Mouse (Mus musculus) kidney, embryonic 14.5 days (tissue): ENCODE measurements around the gene Mroh3. TPM values are rescaled to one million over a fixed set of nuclear protein-coding genes. Genes with fewer than 3 reads are reported as not detected.

ENCODE experiments used
- ATAC-seq: fragments of 200-750 bp; cut with Nextera tagmentation; 2 replicates; pipeline ENCODE4 v1.8.0; 2017; ENCODE audit warnings: moderate number of reproducible peaks, mild to moderate bottlenecking, moderate TSS enrichment, moderate library complexity; ENCODE audit not compliant: low FRiP score, low TSS enrichment
- H3K27ac ChIP-seq: fragments of 300-500 bp; sonication (generic); 2 replicates; pipeline ENCODE4 v1.5.1; 2014; ENCODE audit warnings: low read depth, mild to moderate bottlenecking, low read length, moderate library complexity, mixed read lengths
- H3K27me3 ChIP-seq: fragments of 300-500 bp; sonication (generic); 2 replicates; pipeline ENCODE4 v1.6.1; 2014; ENCODE audit warnings: mild to moderate bottlenecking, low read length; ENCODE audit not compliant: control insufficient read depth, insufficient read depth
- H3K36me3 ChIP-seq: fragments of 300-500 bp; sonication (generic); 2 replicates; pipeline ENCODE4 v1.6.1; 2014; ENCODE audit warnings: low read length, mixed read lengths; ENCODE audit not compliant: control insufficient read depth, insufficient read depth
- H3K4me1 ChIP-seq: fragments of 300-500 bp; sonication (generic); 2 replicates; pipeline ENCODE4 v1.6.1; 2014; ENCODE audit warnings: low read length, mixed read lengths; ENCODE audit not compliant: control insufficient read depth, insufficient read depth
- H3K4me2 ChIP-seq: fragments of 300-500 bp; sonication (generic); replicated peaks from 2 replicates; pipeline ENCODE4 v1.6.1; 2014; ENCODE audit warnings: low read depth, mild to moderate bottlenecking, low read length
- H3K4me3 ChIP-seq: fragments of 300-500 bp; sonication (generic); 2 replicates; pipeline ENCODE4 v1.5.1; 2014; ENCODE audit warnings: mild to moderate bottlenecking, low read length
- H3K9ac ChIP-seq: fragments of 300-500 bp; sonication (generic); 2 replicates; pipeline ENCODE4 v1.6.1; 2014; ENCODE audit warnings: low read depth, mild to moderate bottlenecking, low read length, moderate library complexity
- H3K9me3 ChIP-seq: fragments of 300-500 bp; sonication (generic); 2 replicates; pipeline ENCODE4 v1.6.1; 2016; ENCODE audit warnings: low read length; ENCODE audit not compliant: control insufficient read depth
- WGBS: fragments of 180-500 bp; shearing (Covaris S2); extraction: QIAGEN DNeasy Blood & Tissue Kit; methylation state at CpG from one replicate; pipeline ENCODE4 v1.1.7; 2014; 5-methylcytosine and 5-hydroxymethylcytosine counted together
- polyA plus RNA-seq: library from polyadenylated mRNA; unstranded; fragments of >200 nt; fragmentation: Nextera tagmentation; extraction: Ambion mirVana; gene quantifications from 2 replicates; pipeline ENCODE4 v1.2.1, GENCODE M21; 2014

Gene Mroh3
- polyA plus RNA-seq, 1 experiment from 2014 or later: 0.43 TPM

DNA sequence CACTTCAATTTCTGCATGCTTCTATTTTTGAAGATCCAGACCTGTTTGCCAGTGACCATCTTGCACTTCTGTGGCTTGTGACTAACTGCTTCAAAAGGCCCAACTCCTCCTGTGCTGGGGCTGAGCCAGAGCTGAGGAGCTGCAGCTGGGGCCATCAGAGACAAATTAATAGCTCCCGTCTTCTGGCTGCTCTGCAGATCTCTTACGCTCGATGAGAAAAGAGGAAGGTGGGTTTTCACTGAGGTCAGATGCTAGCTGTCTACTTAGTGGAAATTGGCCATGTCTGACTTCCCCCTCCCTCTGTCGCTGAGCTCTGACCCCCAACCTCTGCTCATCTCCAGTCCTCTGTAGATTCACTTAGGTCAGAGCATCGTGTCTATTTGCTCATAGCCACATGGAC lies 37.0 kb upstream of the Mroh3 start:
- Histone ChIP-seq H3K4me3 (no peak overlapping the region), H3K4me2 (no peak overlapping the region), H3K9ac (no peak overlapping the region), H3K27ac (no peak overlapping the region), H3K27me3 (no peaks in the 10 kb centered on the region), H3K4me1 (no peaks in the 10 kb centered on the region), H3K36me3 (no peaks in the 10 kb centered on the region), H3K9me3 (no peaks in the 10 kb centered on the region)
- WGBS: 30% methylated on average over 5 of the region's 5 CpGs
- ATAC-seq: no peak

- Histone ChIP-seq H3K4me2 (no peak overlapping the region), H3K36me3 (no peaks in the 10 kb centered on the region), H3K27me3 (no peaks in the 10 kb centered on the region), H3K9ac (no peak overlapping the region), H3K9me3 (no peaks in the 10 kb centered on the region), H3K27ac (no peak overlapping the region), H3K4me1 (no peaks in the 10 kb centered on the region), H3K4me3 (no peak overlapping the region)
- no peak for ATAC-seq
- WGBS: 92% methylated on average over 5 of the region's 5 CpGs
Measured at GRCm38 (mm10) chr1:136247393-136247792, 34.8 kb upstream of the Mroh3 start.

DNA sequence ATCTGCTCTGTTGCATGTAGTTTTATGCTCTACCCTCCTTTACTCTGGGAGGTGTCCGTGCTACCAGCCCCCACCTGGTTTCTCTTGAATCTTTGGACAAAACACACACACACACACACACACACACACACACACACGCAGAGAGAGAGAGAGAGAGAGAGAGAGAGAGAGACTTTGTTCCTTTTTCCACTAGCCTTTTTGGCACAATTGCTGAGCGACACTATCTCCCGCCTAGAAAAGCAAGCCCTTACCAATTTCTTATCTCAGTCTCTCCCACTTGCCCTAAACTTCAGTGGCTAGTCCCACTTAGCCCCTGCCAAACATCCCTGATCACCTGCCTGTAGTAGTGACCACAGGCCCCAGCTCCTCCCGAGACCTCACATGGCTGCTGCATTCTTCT lies 31.8 kb upstream of the Mroh3 start:
- Histone ChIP-seq H3K27me3 (no peaks in the 10 kb centered on the region), H3K4me2 (no peak overlapping the region), H3K4me1 (no peaks in the 10 kb centered on the region), H3K4me3 (no peak overlapping the region), H3K9ac (no peak overlapping the region), H3K9me3 (no peaks in the 10 kb centered on the region), H3K36me3 (no peaks in the 10 kb centered on the region), H3K27ac (no peak overlapping the region)
- ATAC-seq: no peak
- 98% methylated on average over 4 of the region's 5 CpGs for WGBS

GRCm38 (mm10) chr1:136241801-136242200 lies 29.2 kb upstream of the Mroh3 start:
- Histone ChIP-seq H3K36me3 (no peaks in the 10 kb centered on the region), H3K4me2 (no peak overlapping the region), H3K9ac (no peak overlapping the region), H3K27me3 (no peaks in the 10 kb centered on the region), H3K4me3 (no peak overlapping the region), H3K4me1 (no peaks in the 10 kb centered on the region), H3K27ac (no peak overlapping the region), H3K9me3 (no peaks in the 10 kb centered on the region)
- 93% methylated on average over 7 of the region's 7 CpGs for WGBS
- ATAC-seq: no peak

DNA sequence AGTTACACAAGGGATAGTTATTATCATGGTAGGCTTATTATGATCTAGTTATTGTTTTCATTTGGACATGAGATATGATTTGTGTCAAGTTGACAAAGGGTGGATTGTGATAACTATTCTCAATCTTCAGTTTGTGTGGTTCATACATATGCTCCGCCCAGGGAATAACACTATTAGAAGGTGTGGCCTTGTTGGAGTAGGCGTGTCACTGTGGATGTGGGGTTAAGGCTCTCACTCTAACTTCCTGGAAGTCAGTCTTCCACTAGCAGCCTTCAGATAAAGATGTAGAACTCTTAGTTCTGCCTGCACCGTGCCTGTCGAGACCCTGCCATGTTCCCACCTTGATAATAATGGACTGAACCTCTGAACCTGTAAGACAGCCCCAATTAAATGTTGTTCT lies 25.9 kb upstream of the Mroh3 start:
- Histone ChIP-seq H3K36me3 (no peaks in the 10 kb centered on the region), H3K4me1 (0 out of 2 replicates have a peak, but pooled peaks cover 3% of the 10 kb centered on the region), H3K27ac (no peak overlapping the region), H3K9me3 (no peaks in the 10 kb centered on the region), H3K9ac (no peak overlapping the region), H3K4me2 (no peak overlapping the region), H3K4me3 (no peak overlapping the region), H3K27me3 (no peaks in the 10 kb centered on the region)
- WGBS: 84% methylated on average over 4 of the region's 4 CpGs
- no peak for ATAC-seq

DNA sequence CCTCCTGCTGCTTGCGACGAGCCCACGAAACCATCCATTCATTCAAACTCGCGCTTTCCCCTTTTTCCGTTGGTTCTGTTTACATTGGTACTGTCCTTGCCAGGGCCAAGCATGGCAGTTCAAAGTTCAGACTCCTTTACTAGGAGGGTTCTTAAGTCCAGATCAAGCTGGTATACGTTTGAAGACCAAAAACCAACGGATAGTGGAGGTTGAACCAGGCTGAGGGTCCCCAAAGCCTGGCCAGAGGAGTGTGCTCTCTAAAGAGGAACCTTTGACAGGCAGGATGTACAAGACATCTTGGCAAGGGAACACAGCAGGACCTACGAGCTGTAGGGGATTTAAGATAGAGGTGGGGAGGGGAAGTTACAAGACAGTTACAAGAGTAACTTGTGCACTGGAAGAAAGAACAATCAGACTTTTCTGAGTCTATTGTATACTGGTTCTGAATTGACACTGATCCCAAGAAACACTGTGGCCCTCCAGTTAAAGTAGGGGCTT lies 22.0 kb upstream of the Mroh3 start:
- Histone ChIP-seq H3K9ac (peak overlapping the region; percentile 65), H3K4me2 (peak overlapping the region; percentile 52), H3K27me3 (no peaks in the 10 kb centered on the region), H3K4me1 (peaks cover 33% of the 10 kb centered on the region), H3K27ac (no peak overlapping the region), H3K9me3 (no peaks in the 10 kb centered on the region), H3K4me3 (peak overlapping the region; percentile 62), H3K36me3 (no peaks in the 10 kb centered on the region)
- WGBS: 4% methylated on average over 9 of the region's 9 CpGs
- ATAC-seq: no peak; the same call in 1 of the 2 replicates

DNA sequence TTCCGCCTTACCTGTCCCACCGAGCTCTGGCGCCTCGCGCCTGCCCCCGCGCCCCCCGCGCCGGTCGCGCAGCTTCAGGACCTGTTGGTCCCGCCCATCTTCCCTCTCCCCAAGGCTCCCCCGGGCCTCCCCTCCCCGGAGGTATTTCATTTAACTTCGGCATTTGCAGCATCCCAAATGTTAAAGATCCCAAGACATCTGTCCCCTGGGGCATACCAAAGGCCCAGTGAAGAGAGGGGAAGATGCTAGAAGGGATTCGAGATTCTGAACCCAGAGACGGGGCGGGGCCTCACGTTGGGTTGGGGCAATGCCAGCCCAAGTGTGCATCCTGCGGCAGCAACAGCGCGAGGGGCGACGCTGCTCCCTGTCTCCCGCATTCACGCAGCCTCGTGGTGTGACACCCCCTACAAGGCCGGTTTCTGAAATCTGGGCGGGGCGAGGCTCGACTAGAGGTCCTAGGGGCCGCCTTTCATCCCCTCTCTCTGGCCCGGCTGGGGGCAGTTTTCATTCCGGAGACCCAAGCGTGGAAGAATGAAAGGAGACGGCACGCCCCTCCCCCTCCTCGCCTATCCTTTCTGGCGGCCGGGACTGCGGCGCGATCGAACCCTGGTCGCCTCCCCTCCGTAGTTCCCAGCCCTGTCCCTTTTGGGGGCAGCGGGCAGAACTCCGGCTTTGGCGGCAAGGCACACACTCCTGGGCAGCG lies 21.4 kb upstream of the Mroh3 start, which contains the start of gene Inava:
Inava (minus strand) TSS at position 373 of the 703 bp plus-strand sequence.
- ATAC-seq: peak; percentile 87
- peak within 1 kb of the TSS; percentile 52 for H3K4me2 ChIP-seq
- peak within 1 kb of the TSS; percentile 63; the same call in 1 of the 2 replicates for H3K27ac ChIP-seq
- H3K36me3 ChIP-seq: no peaks in the 10 kb centered on the region
- WGBS: under 1% methylated on average over 44 of the region's 51 CpGs
- H3K4me1 ChIP-seq: peaks cover 37% of the 10 kb centered on the region
- peak within 1 kb of the TSS; percentile 62 for H3K4me3 ChIP-seq
- no peaks in the 10 kb centered on the region for H3K9me3 ChIP-seq
- H3K27me3 ChIP-seq: no peaks in the 10 kb centered on the region
- peak within 1 kb of the TSS; percentile 65 for H3K9ac ChIP-seq

DNA sequence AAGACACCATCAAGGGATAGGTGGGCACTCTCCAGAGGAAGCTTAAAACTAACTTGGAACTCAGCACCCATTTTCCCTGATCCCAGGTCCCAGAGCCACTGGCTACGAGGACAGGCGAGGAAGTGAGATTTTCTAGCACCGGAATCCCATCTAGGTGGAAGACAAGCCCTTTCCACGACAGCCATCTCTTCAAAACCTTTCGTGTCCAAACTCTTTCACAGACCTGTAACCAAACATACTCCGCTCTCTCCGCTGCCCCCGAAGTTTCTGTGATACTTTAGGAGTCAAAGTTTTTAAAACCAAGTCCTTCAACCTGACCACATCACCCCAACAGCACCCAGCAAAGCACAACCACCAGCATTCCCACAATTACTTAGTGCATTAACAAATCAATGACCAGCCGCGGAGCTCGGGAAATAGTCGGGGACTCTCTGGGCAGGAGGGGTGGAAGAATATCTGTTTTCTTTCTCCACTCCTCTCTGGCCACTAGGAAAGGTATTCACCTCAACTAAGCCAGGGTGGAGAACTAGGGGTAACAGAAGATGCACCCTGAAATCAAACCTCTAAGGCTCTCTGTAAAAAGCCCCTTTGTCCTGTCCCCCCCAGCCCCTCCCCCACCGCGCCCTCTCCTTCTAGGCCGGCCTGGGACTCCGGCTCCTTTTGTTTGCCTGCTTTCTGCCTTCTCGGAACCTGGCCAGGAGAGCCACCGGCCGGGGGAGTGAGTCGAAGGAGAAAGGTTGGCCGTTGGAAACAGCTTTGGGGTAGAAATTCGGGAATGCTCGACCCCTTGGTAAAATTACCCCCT lies 20.6 kb upstream of the Mroh3 start:
- H3K4me1 ChIP-seq: peaks cover 46% of the 10 kb centered on the region
- no peaks in the 10 kb centered on the region for H3K9me3 ChIP-seq
- no peaks in the 10 kb centered on the region for H3K36me3 ChIP-seq
- peak overlapping the region; percentile 62 for H3K4me3 ChIP-seq
- 2% methylated on average over 23 of the region's 23 CpGs for WGBS
- peak overlapping the region; percentile 52 for H3K4me2 ChIP-seq
- peak overlapping the region; percentile 30; the same call in 1 of the 2 replicates for H3K27ac ChIP-seq
- H3K9ac ChIP-seq: peak overlapping the region; percentile 65
- 0 out of 2 replicates have a peak, but pooled peaks have one; percentile 11 for ATAC-seq
- H3K27me3 ChIP-seq: no peaks in the 10 kb centered on the region
